In the genomic region with DNA sequence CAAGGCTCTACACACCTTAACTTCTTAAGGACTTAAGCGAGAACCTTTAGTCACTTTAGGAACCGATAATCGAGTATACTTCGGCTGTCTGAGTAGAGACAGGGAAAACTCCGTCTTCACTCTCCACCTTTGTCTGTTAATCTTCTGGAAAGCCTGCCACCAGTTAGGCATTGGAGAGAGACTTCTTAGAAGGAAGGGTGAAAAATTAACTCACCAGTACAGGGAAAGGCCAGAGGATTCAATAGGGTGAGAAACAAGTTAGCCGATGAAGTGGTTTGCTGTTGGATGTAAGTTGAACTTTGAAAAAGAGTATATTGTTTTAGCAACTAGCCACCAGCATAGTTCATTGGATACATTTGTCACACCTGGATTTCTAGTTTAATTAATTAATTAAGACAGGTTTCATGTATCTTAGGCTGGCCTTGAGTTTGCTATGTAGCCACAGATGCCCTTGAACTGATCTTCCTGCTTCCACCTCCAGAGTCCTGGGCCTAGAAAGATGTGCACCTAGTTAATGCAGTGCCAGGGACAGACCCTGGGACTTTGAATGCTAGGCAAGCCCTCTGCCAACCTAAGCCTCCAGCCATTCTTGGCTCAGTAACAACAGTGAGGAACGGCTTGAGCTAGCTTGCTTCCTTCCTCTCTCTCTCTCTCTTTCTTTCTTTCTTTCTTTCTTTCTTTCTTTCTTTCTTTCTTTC, we compare ENCODE assay signal across 15 mouse cellular contexts. TPM values are rescaled to one million over a fixed set of nuclear protein-coding genes. Genes with fewer than 3 reads are reported as not detected.
DNase-seq lines count a peak whose midpoint lies in the region; ATAC-seq lines count a peak whose summit lies in the region.
"Had no signal": no experiment of that assay in that cellular context is flagged by ENCODE, and none has a peak within 500 bp of the region (broad histone marks: within the 10 kb centered on the region; RNA-seq: fewer than 3 reads in every experiment).

No protein-coding gene starts in this region.

- peak; percentile 53 for DNase-seq in kidney, adult 11 months
- DNase-seq in kidney, postnatal 10 days = no peak
- DNase-seq in yolk sac, embryonic 10.5 days (ENCODE audit: low spot score) = peak; percentile 54
- no peak for DNase-seq in right cerebral cortex, postnatal 4 days
- DNase-seq: cerebellum, adult 9-10 months; gastrocnemius, postnatal 36 days; layer of hippocampus, adult 9-11 months; liver, embryonic 13.5 days; lung, postnatal 36 days had no signal

- no peaks in the 10 kb centered on the region for H3K9me3 ChIP-seq in intestine, embryonic 16.5 days (ENCODE audit: control insufficient read depth, low read length)
- no peaks in the 10 kb centered on the region for H3K9me3 ChIP-seq in kidney, embryonic 16.5 days (ENCODE audit: low read length)
- H3K9me3 ChIP-seq: hindbrain, embryonic 15.5 days; liver, embryonic 13.5 days; midbrain, embryonic 13.5 days had no signal

- H3K27ac ChIP-seq in intestine, embryonic 16.5 days (ENCODE audit: low read length) = peak overlapping the region; percentile 53
- peak overlapping the region; percentile 88 for H3K27ac ChIP-seq in kidney, embryonic 16.5 days (ENCODE audit: low read length)
- H3K27ac ChIP-seq: hindbrain, embryonic 15.5 days; liver, embryonic 13.5 days; midbrain, embryonic 13.5 days had no signal

- ATAC-seq in intestine, embryonic 16.5 days = peak; percentile 42; the same call in 1 of the 2 replicates
- peak; percentile 74 for ATAC-seq in kidney, embryonic 16.5 days (ENCODE audit: low FRiP score, low TSS enrichment)
- ATAC-seq in megakaryocyte progenitor cell, adult 5-6 weeks (replicated peaks; ENCODE audit: poor library complexity) = no peak
- ATAC-seq: CD4-positive, CD25-positive, alpha-beta regulatory T cell, adult 4 months; midbrain, embryonic 13.5 days had no signal

- H3K4me2 ChIP-seq in intestine, embryonic 16.5 days (ENCODE audit: low read depth, low read length) = no peak overlapping the region
- H3K4me2 ChIP-seq in kidney, embryonic 16.5 days (replicated peaks; ENCODE audit: low read depth, low read length) = peak overlapping the region; percentile 16
- H3K4me2 ChIP-seq: hindbrain, embryonic 15.5 days; liver, embryonic 13.5 days; midbrain, embryonic 13.5 days had no signal

- H3K4me1 ChIP-seq in intestine, embryonic 16.5 days (ENCODE audit: control insufficient read depth, insufficient read depth, low read length) = peaks cover 32% of the 10 kb centered on the region
- H3K4me1 ChIP-seq in kidney, embryonic 16.5 days (ENCODE audit: insufficient read depth, low read length) = peaks cover 33% of the 10 kb centered on the region

- H3K27me3 ChIP-seq in intestine, embryonic 16.5 days (replicated peaks; ENCODE audit: control insufficient read depth, insufficient read depth, low read length) = no peaks in the 10 kb centered on the region
- no peaks in the 10 kb centered on the region for H3K27me3 ChIP-seq in kidney, embryonic 16.5 days (ENCODE audit: insufficient read depth, low read length)
- H3K27me3 ChIP-seq: hindbrain, embryonic 15.5 days; liver, embryonic 13.5 days; midbrain, embryonic 13.5 days had no signal

- 74% methylated on average over 7 of the region's 7 CpGs for WGBS in intestine, embryonic 16.5 days
- 67% methylated on average over 7 of the region's 7 CpGs for WGBS in kidney, embryonic 16.5 days

- H3K36me3 ChIP-seq in intestine, embryonic 16.5 days (ENCODE audit: control insufficient read depth, insufficient read depth, low read length) = 0 out of 2 replicates have a peak, but pooled peaks cover 5% of the 10 kb centered on the region
- no peaks in the 10 kb centered on the region for H3K36me3 ChIP-seq in kidney, embryonic 16.5 days (ENCODE audit: insufficient read depth, low read length)
- H3K36me3 ChIP-seq: hindbrain, embryonic 15.5 days; liver, embryonic 13.5 days; midbrain, embryonic 13.5 days had no signal

- H3K4me3 ChIP-seq in intestine, embryonic 16.5 days (ENCODE audit: low read length) = no peak overlapping the region
- H3K4me3 ChIP-seq in kidney, embryonic 16.5 days (ENCODE audit: low read length) = no peak overlapping the region; the same call in 1 of the 2 replicates
- H3K4me3 ChIP-seq: hindbrain, embryonic 15.5 days; liver, embryonic 13.5 days; midbrain, embryonic 13.5 days had no signal

- H3K9ac ChIP-seq in intestine, embryonic 16.5 days (ENCODE audit: low read depth, low read length) = no peak overlapping the region
- H3K9ac ChIP-seq in kidney, embryonic 16.5 days (replicated peaks; ENCODE audit: low read length) = no peak overlapping the region
- H3K9ac ChIP-seq: hindbrain, embryonic 15.5 days; liver, embryonic 13.5 days; midbrain, embryonic 13.5 days had no signal

RNA-seq across cellular contexts. Expression of a gene that starts 8.5 kb away (rescaled TPM):
- polyA plus RNA-seq in intestine, embryonic 16.5 days (2015; fragmentation: Nextera tagmentation; extraction: Ambion mirVana) = 59.0 and 59.6 TPM in 2 replicates
- polyA plus RNA-seq in kidney, embryonic 16.5 days (2015; fragmentation: Nextera tagmentation; extraction: Ambion mirVana) = 91.3 and 95.2 TPM in 2 replicates
- 35.5 and 44.0 TPM in 2 replicates for total RNA-seq in megakaryocyte progenitor cell, adult 5-6 weeks (2015)
- total RNA-seq in megakaryocyte progenitor cell, adult 5-6 weeks (2017) = 62.3 and 72.8 TPM in 2 replicates

Comparison
In these comparisons a context has a peak if more than half of its experiments do, and no peak if none do; other contexts are left out.
1. DNase-seq: peak in kidney, adult 11 months (single experiment) and yolk sac, embryonic 10.5 days (single experiment); none in kidney, postnatal 10 days (single experiment) and right cerebral cortex, postnatal 4 days (single experiment).